Mouse (Mus musculus) liver, adult (tissue): ENCODE measurements around the gene Txndc9.

ENCODE experiments used
- GATA4 ChIP-seq: IDR thresholded peaks from 2 replicates; pipeline ENCODE4 v1.6.1; 2014; ENCODE audit warnings: mild to moderate bottlenecking, low read length; ENCODE audit not compliant: insufficient replicate concordance

Txndc9 gene

DNA sequence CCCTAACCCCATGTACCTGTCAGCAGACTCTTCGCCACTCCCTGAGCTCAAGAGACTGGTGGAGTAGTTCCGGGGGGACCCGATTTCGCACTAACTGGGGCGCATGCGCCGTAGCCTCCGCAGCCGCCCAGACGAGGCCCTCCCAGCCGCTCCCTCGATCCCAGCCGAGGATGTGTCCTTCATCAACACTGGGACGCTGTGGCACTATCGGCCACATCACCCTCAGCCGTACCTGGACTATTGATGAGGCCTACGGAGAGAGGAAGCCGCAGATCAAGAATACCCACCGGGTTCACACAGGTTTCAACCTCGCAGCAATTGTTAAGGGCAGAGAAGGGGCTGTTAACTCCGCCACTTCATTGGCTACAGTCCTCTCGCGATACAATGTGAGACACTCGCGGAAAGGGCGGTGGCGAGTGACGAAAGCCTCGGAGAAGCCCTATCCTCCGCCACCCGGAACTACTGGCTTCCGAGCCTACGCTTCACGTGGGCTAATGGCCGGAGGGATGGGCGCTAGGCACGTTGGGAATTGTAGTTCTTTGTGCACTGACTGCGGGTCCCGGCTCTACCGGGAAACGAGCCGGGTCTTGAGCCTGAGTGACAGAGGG, 712 bp downstream of the Txndc9 start:
- no peak; the same call in 1 of the 2 replicates for TF ChIP-seq GATA4

DNA sequence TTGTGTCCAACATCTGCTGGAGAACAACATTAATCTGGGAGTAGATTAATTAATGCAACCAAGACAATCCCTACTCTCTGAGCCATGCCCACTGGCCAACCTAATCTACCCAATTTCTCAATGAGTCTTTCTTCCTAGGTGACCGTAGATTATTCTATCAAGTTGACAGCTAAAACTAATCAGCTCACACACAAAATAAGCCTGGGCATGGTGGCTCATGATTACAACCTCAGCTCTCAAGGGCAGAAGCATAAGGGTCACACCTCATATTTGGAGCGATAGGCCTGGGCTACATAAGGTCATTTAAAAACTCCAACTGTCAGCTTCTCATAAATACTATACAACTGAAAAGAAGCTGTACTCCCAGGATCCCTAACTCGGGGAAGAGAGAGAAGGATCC, 1.5 kb downstream of the Txndc9 start:
- no peak for TF ChIP-seq GATA4

DNA sequence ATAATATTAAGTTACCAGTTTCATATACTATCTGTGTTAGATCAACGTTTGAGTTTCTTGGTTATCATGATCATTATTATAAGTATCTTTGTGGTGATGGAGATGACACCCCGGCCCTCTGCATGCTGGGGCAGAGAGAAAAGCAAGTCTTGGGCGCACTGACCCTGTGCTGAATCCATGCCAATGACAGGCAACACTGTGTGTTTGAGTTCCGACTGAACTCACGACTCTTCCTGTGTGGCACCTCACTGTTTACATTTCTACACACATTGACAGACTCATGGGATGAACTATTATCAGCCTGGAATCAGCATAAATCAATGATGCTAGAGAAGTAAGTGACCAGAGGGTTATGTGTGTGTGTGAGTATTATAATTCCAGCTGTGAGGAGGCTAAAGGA, 9.8 kb downstream of the Txndc9 start:
- no peak for TF ChIP-seq GATA4

GRCm38 (mm10) chr1:37985764-37986323, 11.8 kb downstream of the Txndc9 start:
- no peak for TF ChIP-seq GATA4

- TF ChIP-seq GATA4 = no peak
Measured at GRCm38 (mm10) chr1:37984326-37984725, 13.4 kb downstream of the Txndc9 start.

- no peak for TF ChIP-seq GATA4
Measured at GRCm38 (mm10) chr1:37977303-37977702, 20.4 kb downstream of the Txndc9 start.

- no peak for TF ChIP-seq GATA4
Measured at GRCm38 (mm10) chr1:37971520-37971919, 26.2 kb downstream of the Txndc9 start.

- TF ChIP-seq GATA4 = no peak
Measured at GRCm38 (mm10) chr1:37968746-37969145, 28.9 kb downstream of the Txndc9 start.

- no peak for TF ChIP-seq GATA4
Measured at GRCm38 (mm10) chr1:37965571-37965970, 32.1 kb downstream of the Txndc9 start.

GRCm38 (mm10) chr1:37959486-37959885, 38.2 kb downstream of the Txndc9 start:
- TF ChIP-seq GATA4 = no peak

DNA sequence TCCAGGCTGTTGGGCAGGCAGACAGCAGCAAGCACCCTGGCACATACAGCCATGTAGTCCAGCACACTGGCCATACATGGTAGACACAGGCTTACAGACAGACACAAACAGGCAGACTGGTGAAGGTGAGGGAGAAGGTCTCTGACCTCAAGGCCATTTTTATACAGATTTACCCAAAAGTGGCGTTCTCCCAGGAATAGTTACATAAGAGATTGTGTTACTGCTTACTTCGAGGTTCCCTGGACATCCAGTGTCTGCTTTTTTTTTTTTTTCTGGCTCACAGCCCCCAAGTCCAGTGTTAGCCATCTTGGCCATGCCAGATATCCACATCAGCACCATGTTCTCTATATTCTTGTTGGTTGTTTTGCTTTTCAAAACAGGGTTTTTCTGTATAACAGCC, 39.2 kb downstream of the Txndc9 start:
- no peak for TF ChIP-seq GATA4

GRCm38 (mm10) chr1:37957659-37958058, 40.0 kb downstream of the Txndc9 start, which contains the start of gene Lyg1:
Lyg1 (minus strand) TSS chr1:37957759.
- no peak for TF ChIP-seq GATA4

DNA sequence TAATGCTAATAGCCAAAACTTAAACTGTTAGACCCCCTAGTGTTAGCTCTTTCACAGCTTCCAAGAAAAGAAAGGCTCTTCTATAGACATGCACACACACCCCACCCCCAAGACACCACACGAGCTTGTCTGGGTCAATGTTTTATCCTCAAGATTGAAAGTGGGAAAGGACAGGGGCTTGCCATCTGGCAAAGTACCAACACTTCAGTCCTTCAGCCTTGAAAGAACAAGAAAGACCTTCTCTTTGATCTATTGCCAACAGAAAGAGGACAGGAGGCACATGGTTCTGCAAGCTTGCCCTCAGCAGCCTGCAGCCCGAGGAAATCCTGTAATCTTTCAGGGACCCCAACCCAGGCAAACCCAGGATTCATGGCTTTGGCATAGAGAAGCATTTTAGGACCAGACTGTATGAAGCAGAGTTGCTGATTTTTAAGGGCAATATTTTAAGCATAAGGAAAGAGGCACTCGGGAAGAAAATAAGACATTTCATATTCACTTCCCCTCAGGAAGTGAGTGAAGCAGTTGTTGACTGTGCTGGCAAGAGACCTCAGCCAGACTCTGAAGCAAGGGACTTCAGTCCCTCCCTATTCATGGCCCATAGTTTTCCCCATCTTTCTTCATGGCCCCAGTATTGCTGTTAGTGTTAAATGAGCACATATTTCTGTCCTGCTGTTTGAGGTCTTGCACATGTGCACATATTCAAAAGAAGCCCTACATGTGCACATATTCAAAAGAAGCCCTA, 40.8 kb downstream of the Txndc9 start:
- TF ChIP-seq GATA4 = no peak

DNA sequence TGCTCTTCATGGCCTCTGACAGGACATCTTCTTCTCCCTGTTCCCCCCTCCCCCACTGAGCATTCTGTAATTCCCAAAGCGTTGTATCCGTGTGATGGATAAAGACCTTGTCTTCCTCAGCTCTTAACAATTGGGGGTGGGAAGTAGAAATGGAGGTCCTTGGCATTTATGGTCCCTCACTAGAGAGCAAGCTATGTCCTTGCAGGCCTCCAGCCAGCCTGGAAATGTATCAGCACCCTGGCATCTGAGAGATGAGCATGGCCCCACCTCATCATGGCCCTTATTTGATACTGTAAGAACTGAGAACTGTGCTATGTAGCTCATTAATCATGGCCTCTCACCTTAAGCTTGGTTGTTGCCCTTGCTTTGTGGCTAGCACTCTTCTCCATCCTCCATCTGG, 42.4 kb downstream of the Txndc9 start:
- TF ChIP-seq GATA4 = no peak

- no peak for TF ChIP-seq GATA4
Measured at GRCm38 (mm10) chr1:37954786-37955185, 42.9 kb downstream of the Txndc9 start.

DNA sequence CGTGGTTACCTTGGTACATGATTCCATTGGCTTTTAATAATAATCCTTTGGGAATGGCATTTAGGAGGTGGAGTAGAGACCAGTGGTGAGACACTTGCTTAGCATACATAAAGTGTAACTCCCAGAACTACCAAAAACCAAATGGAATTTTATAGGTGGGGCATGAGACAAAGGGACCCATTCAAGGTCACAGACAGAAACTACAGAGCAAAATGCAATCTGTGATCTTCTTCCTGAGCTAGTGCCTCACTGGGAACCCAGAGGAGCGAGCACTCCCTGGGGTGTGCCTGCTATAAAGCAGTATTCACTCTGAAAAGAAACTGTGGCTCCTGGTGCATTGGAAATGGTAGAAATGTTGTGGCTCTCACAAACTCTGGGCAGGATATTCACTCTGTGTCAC, 48.8 kb downstream of the Txndc9 start:
- no peak for TF ChIP-seq GATA4
